ENCODE assay signal across 1 mouse cellular context in the genomic region with DNA sequence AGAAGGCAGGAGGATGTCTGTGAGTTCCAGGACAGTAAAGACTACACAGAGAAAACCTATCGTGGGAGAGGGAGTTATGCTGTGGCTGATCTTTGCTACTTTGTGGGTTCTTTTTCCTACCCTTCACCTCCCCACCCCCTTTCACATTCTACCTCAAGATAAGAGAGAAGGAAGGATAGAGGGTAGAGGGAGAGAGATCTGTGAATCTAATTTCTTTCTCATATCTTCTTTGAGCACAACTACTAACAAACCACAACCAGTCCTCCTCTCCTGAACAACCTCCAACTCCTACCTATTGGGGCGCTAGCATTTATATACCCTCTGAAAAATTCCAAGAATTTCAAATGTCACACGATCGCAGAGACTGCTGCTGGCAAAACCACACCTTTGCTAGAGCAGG.
TF ChIP-seq lines count a peak whose summit lies in the region.

No protein-coding gene starts in this region.

TF ChIP-seq in MEL, 35 proteins besides CTCF, POLR2A, EP300 and RAD21 (continued from another document):
- TF ChIP-seq MXI1 (IDR thresholded peaks at IDR 0.05; ENCODE audit: low read depth, low read length) (peak; percentile 36; the same call in 1 of the 2 replicates), RCOR1 (IDR thresholded peaks at IDR 0.05; ENCODE audit: low read depth, low read length) (peak; percentile 90), GATA1 (IDR thresholded peaks at IDR 0.05; ENCODE audit: low read depth, low read length) (peak; percentile 81), MEF2A (IDR thresholded peaks at IDR 0.05; ENCODE audit: extremely low read depth, insufficient replicate concordance, low read depth, low read length, poor library complexity, severe bottlenecking) (no peak), TAL1 (IDR thresholded peaks at IDR 0.05; ENCODE audit: low read length) (peak; percentile 47), ETS1 (IDR thresholded peaks at IDR 0.05; ENCODE audit: low read depth, low read length) (peak; percentile 71), HCFC1 (IDR thresholded peaks at IDR 0.05; ENCODE audit: low read depth, low read length) (no peak), ZNF384 (IDR thresholded peaks at IDR 0.05; ENCODE audit: low read depth, low read length) (no peak), TCF12 (IDR thresholded peaks at IDR 0.05; ENCODE audit: low read depth, low read length) (peak; percentile 85)
TF ChIP-seq in MEL: peak in this region for 8.
